In genomic region chr15:8882880-8883539, GRCm38 (mm10) we compare ENCODE assay signal across 20 mouse cellular contexts.
DNase-seq lines count a peak whose midpoint lies in the region; ATAC-seq and TF ChIP-seq lines count a peak whose summit lies in the region.
"Had no signal": no experiment of that assay in that cellular context is flagged by ENCODE, and none has a peak within 500 bp of the region (broad histone marks: within the 10 kb centered on the region; RNA-seq: fewer than 3 reads in every experiment).

No protein-coding gene starts in this region.

- H3K4me2 ChIP-seq in embryonic facial prominence, embryonic 14.5 days (ENCODE audit: low read depth, low read length) = no peak overlapping the region
- no peak overlapping the region for H3K4me2 ChIP-seq in kidney, embryonic 15.5 days
- no peak overlapping the region for H3K4me2 ChIP-seq in kidney, embryonic 16.5 days (replicated peaks; ENCODE audit: low read depth, low read length)
- no peak overlapping the region for H3K4me2 ChIP-seq in lung, embryonic 14.5 days
- no peak overlapping the region for H3K4me2 ChIP-seq in neural tube, embryonic 15.5 days
- H3K4me2 ChIP-seq: embryonic facial prominence, embryonic 12.5 days; forebrain, embryonic 12.5 days; heart, embryonic 12.5 days; hindbrain, embryonic 15.5 days had no signal

- TF ChIP-seq CTCF in lung, embryonic 14.5 days (IDR thresholded peaks at IDR 0.05; ENCODE audit: low read depth) = no peak

- H3K27me3 ChIP-seq in embryonic facial prominence, embryonic 14.5 days (replicated peaks; ENCODE audit: control insufficient read depth, insufficient read depth, low read length) = no peaks in the 10 kb centered on the region
- no peaks in the 10 kb centered on the region for H3K27me3 ChIP-seq in embryonic facial prominence, embryonic 10.5 days (replicated peaks; ENCODE audit: low read depth, poor library complexity, severe bottlenecking)
- no peaks in the 10 kb centered on the region for H3K27me3 ChIP-seq in kidney, embryonic 15.5 days
- H3K27me3 ChIP-seq in kidney, embryonic 16.5 days (ENCODE audit: insufficient read depth, low read length) = no peaks in the 10 kb centered on the region
- no peaks in the 10 kb centered on the region for H3K27me3 ChIP-seq in lung, embryonic 14.5 days (ENCODE audit: insufficient read depth, low read length)
- H3K27me3 ChIP-seq in neural tube, embryonic 15.5 days (replicated peaks) = no peaks in the 10 kb centered on the region
- H3K27me3 ChIP-seq: embryonic facial prominence, embryonic 12.5 days; forebrain, embryonic 12.5 days; heart, embryonic 12.5 days; hindbrain, embryonic 15.5 days had no signal

- H3K36me3 ChIP-seq in embryonic facial prominence, embryonic 14.5 days (ENCODE audit: control insufficient read depth, insufficient read depth, low read length) = no peaks in the 10 kb centered on the region
- no peaks in the 10 kb centered on the region for H3K36me3 ChIP-seq in embryonic facial prominence, embryonic 10.5 days (replicated peaks)
- no peaks in the 10 kb centered on the region for H3K36me3 ChIP-seq in kidney, embryonic 15.5 days
- no peaks in the 10 kb centered on the region for H3K36me3 ChIP-seq in kidney, embryonic 16.5 days (ENCODE audit: insufficient read depth, low read length)
- H3K36me3 ChIP-seq in lung, embryonic 14.5 days (ENCODE audit: insufficient read depth) = no peaks in the 10 kb centered on the region
- no peaks in the 10 kb centered on the region for H3K36me3 ChIP-seq in neural tube, embryonic 15.5 days
- H3K36me3 ChIP-seq: embryonic facial prominence, embryonic 12.5 days; forebrain, embryonic 12.5 days; heart, embryonic 12.5 days; hindbrain, embryonic 15.5 days had no signal

- no peaks in the 10 kb centered on the region for H3K9me3 ChIP-seq in embryonic facial prominence, embryonic 14.5 days (ENCODE audit: control insufficient read depth, low read length)
- no peaks in the 10 kb centered on the region for H3K9me3 ChIP-seq in embryonic facial prominence, embryonic 10.5 days
- H3K9me3 ChIP-seq in kidney, embryonic 15.5 days (replicated peaks) = no peaks in the 10 kb centered on the region
- H3K9me3 ChIP-seq in kidney, embryonic 16.5 days (ENCODE audit: low read length) = no peaks in the 10 kb centered on the region
- no peaks in the 10 kb centered on the region for H3K9me3 ChIP-seq in lung, embryonic 14.5 days (ENCODE audit: low read depth, low read length)
- no peaks in the 10 kb centered on the region for H3K9me3 ChIP-seq in neural tube, embryonic 15.5 days (replicated peaks)
- H3K9me3 ChIP-seq: embryonic facial prominence, embryonic 12.5 days; forebrain, embryonic 12.5 days; heart, embryonic 12.5 days; hindbrain, embryonic 15.5 days had no signal

- ATAC-seq in embryonic facial prominence, embryonic 14.5 days (ENCODE audit: low read depth) = 0 out of 2 replicates have a peak, but pooled peaks have one; percentile 60
- peak; percentile 40; the same call in 1 of the 2 replicates for ATAC-seq in kidney, embryonic 15.5 days (replicated peaks; ENCODE audit: low FRiP score)
- ATAC-seq in kidney, embryonic 16.5 days (ENCODE audit: low FRiP score, low TSS enrichment) = no peak
- ATAC-seq in lung, embryonic 14.5 days (ENCODE audit: insufficient read depth) = no peak
- ATAC-seq in neural tube, embryonic 15.5 days (ENCODE audit: low FRiP score) = no peak

- no peak overlapping the region for H3K9ac ChIP-seq in embryonic facial prominence, embryonic 14.5 days (ENCODE audit: low read depth, low read length)
- no peak overlapping the region for H3K9ac ChIP-seq in kidney, embryonic 15.5 days
- H3K9ac ChIP-seq in kidney, embryonic 16.5 days (replicated peaks; ENCODE audit: low read length) = no peak overlapping the region
- H3K9ac ChIP-seq in lung, embryonic 14.5 days = no peak overlapping the region
- no peak overlapping the region for H3K9ac ChIP-seq in neural tube, embryonic 15.5 days (replicated peaks)
- H3K9ac ChIP-seq: embryonic facial prominence, embryonic 12.5 days; forebrain, embryonic 12.5 days; heart, embryonic 12.5 days; hindbrain, embryonic 15.5 days had no signal

- 58% methylated on average over 9 of the region's 9 CpGs for WGBS in embryonic facial prominence, embryonic 14.5 days
- 77% methylated on average over 9 of the region's 9 CpGs for WGBS in embryonic facial prominence, embryonic 10.5 days
- WGBS in kidney, embryonic 15.5 days = 55% methylated on average over 9 of the region's 9 CpGs
- WGBS in kidney, embryonic 16.5 days = 59% methylated on average over 9 of the region's 9 CpGs
- WGBS in lung, embryonic 14.5 days = 63% methylated on average over 9 of the region's 9 CpGs
- 80% methylated on average over 9 of the region's 9 CpGs for WGBS in neural tube, embryonic 15.5 days

- peak; percentile 50 for DNase-seq in embryonic facial prominence, embryonic 14.5 days (ENCODE audit: low spot score)
- no peak for DNase-seq in embryonic facial prominence, embryonic 10.5 days (ENCODE audit: low spot score)
- DNase-seq in lung, embryonic 14.5 days = peak; percentile 8
- DNase-seq in lung, postnatal 4 days = no peak
- DNase-seq in spleen, postnatal 10 days (ENCODE audit: low spot score in 2 of 2) = no peak
- DNase-seq: adrenal gland, adult 8-10 months; adrenal gland, postnatal 36 days; cerebellum, adult 11 months; cerebellum, adult 8-10 months; cerebellum, postnatal 14 days; embryo, embryonic 11 days; gastrocnemius, adult 2 months; gastrocnemius, postnatal 25 days had no signal

- H3K4me1 ChIP-seq in embryonic facial prominence, embryonic 14.5 days (ENCODE audit: control insufficient read depth, insufficient read depth, low read length) = no peaks in the 10 kb centered on the region
- peaks cover 18% of the 10 kb centered on the region for H3K4me1 ChIP-seq in embryonic facial prominence, embryonic 10.5 days
- peaks cover 3% of the 10 kb centered on the region; the same call in 1 of the 2 replicates for H3K4me1 ChIP-seq in kidney, embryonic 15.5 days
- no peaks in the 10 kb centered on the region for H3K4me1 ChIP-seq in kidney, embryonic 16.5 days (ENCODE audit: insufficient read depth, low read length)
- H3K4me1 ChIP-seq in lung, embryonic 14.5 days (ENCODE audit: insufficient read depth) = no peaks in the 10 kb centered on the region
- no peaks in the 10 kb centered on the region for H3K4me1 ChIP-seq in neural tube, embryonic 15.5 days
- H3K4me1 ChIP-seq: embryonic facial prominence, embryonic 12.5 days; heart, embryonic 12.5 days; hindbrain, embryonic 15.5 days had no signal

- no peak overlapping the region for H3K27ac ChIP-seq in embryonic facial prominence, embryonic 14.5 days (replicated peaks; ENCODE audit: low read depth, low read length)
- H3K27ac ChIP-seq in embryonic facial prominence, embryonic 10.5 days (replicated peaks) = no peak overlapping the region
- no peak overlapping the region for H3K27ac ChIP-seq in kidney, embryonic 15.5 days
- no peak overlapping the region for H3K27ac ChIP-seq in kidney, embryonic 16.5 days (ENCODE audit: low read length)
- no peak overlapping the region for H3K27ac ChIP-seq in lung, embryonic 14.5 days (ENCODE audit: low read depth)
- H3K27ac ChIP-seq in neural tube, embryonic 15.5 days (replicated peaks) = no peak overlapping the region
- H3K27ac ChIP-seq: embryonic facial prominence, embryonic 12.5 days; forebrain, embryonic 12.5 days; gastrocnemius, adult 2 months; hindbrain, embryonic 15.5 days had no signal

- no peak overlapping the region for H3K4me3 ChIP-seq in embryonic facial prominence, embryonic 14.5 days (ENCODE audit: low read depth, low read length)
- H3K4me3 ChIP-seq in embryonic facial prominence, embryonic 10.5 days = no peak overlapping the region
- H3K4me3 ChIP-seq in kidney, embryonic 15.5 days (replicated peaks) = no peak overlapping the region
- H3K4me3 ChIP-seq in kidney, embryonic 16.5 days (ENCODE audit: low read length) = no peak overlapping the region
- H3K4me3 ChIP-seq in lung, embryonic 14.5 days (ENCODE audit: low read depth, low read length) = no peak overlapping the region
- no peak overlapping the region for H3K4me3 ChIP-seq in neural tube, embryonic 15.5 days (replicated peaks)
- H3K4me3 ChIP-seq: embryonic facial prominence, embryonic 12.5 days; forebrain, embryonic 12.5 days; gastrocnemius, adult 2 months; heart, embryonic 12.5 days; hindbrain, embryonic 15.5 days had no signal

Comparison
In these comparisons a context has a peak if more than half of its experiments do, and no peak if none do; other contexts are left out.
1. ATAC-seq: peak in embryonic facial prominence, embryonic 14.5 days (single experiment) and kidney, embryonic 15.5 days (single experiment); none in kidney, embryonic 16.5 days (single experiment), lung, embryonic 14.5 days (single experiment) and neural tube, embryonic 15.5 days (single experiment).
2. DNase-seq: peak in embryonic facial prominence, embryonic 14.5 days (single experiment) and lung, embryonic 14.5 days (single experiment); none in embryonic facial prominence, embryonic 10.5 days (single experiment), lung, postnatal 4 days (0 of 2) and spleen, postnatal 10 days (0 of 2).